Mouse (Mus musculus) liver, embryonic 14.5 days (tissue): ENCODE data around the gene Dph1.

Experiments
- CTCF ChIP-seq: IDR thresholded peaks from 2 replicates; pipeline ENCODE4 v1.5.1; 2016; ENCODE audit warnings: antibody characterized with exemption, low read depth, control low read depth
- EP300 ChIP-seq: IDR thresholded peaks from 2 replicates; pipeline ENCODE4 v1.6.1; 2016; ENCODE audit warnings: antibody characterized with exemption, low read depth

DNA sequence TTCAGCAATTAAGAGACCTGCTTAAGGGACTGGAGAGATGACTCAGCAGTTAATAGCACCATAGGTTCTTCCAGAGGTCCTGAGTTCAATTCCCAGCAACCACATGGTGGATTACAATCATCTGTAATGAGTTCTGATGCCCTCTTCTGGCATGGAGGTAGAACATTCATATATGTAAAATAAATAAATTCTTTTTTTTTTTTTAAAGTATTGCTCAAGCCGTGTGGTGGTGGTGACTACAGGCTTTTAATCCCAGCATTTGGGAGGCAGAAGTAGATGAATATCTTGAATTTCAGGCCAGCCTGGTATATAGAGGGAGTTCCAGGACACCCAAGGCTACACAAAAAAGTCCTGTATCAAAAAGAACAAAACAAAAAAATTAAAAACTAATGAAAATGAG, 40.7 kb downstream of the Dph1 start:
- no peak for TF ChIP-seq CTCF
- TF ChIP-seq EP300 = no peak
